Mouse (Mus musculus): ENCODE results near the gene Arf3. TPM values are rescaled to one million over a fixed set of nuclear protein-coding genes. Genes with fewer than 3 reads are reported as not detected.

Arf3 gene
- total and polyA plus RNA-seq, 3 experiments = 37.4 to 239 (median 140) TPM

- no peak for DNase-seq (ENCODE audit: low read depth, low spot score)
- peaks cover 6 to 32% of the 10 kb centered on the region in 2 experiments for H3K4me1 ChIP-seq (ENCODE audit: control insufficient read depth in 1 of 2, insufficient read depth in 2 of 2, low read length in 2 of 2)
- peaks cover 11% of the 10 kb centered on the region for H3K79me2 ChIP-seq (ENCODE audit: control insufficient read depth, insufficient read depth, low read length, poor library complexity)
- no peak for TF ChIP-seq CTCF (IDR thresholded peaks at IDR 0.05 in 2 of 3, conservative IDR thresholded peaks at IDR 0.05 in 1 of 3; ENCODE audit: control insufficient read depth in 1 of 3, insufficient read depth in 1 of 3, low read depth in 2 of 3, low read length in 3 of 3, poor library complexity in 1 of 3, severe bottlenecking in 1 of 3)
- TF ChIP-seq ETS1 (IDR thresholded peaks at IDR 0.05; ENCODE audit: low read depth, low read length) = no peak
- TF ChIP-seq USF2 (IDR thresholded peaks at IDR 0.05; ENCODE audit: borderline replicate concordance in 1 of 2, insufficient read depth in 1 of 2, low read depth in 1 of 2, low read length in 2 of 2) = no peak
- peaks cover 0 to 13% of the 10 kb centered on the region in 2 experiments; a peak in 2 of 4 replicates for H3K36me3 ChIP-seq (ENCODE audit: control insufficient read depth in 1 of 2, insufficient read depth in 2 of 2, low read length in 2 of 2)
- H3K27ac ChIP-seq (ENCODE audit: control insufficient read depth, low read depth, low read length) = no peak overlapping the region
- H3K9me3 ChIP-seq (replicated peaks; ENCODE audit: insufficient read depth, low read length) = no peaks in the 10 kb centered on the region
- H3K4me3 ChIP-seq (ENCODE audit: control insufficient read depth in 1 of 2, insufficient read depth in 1 of 2, low read depth in 2 of 2, low read length in 2 of 2) = no peak overlapping the region
- no peak overlapping the region for H3K9ac ChIP-seq (ENCODE audit: control insufficient read depth, low read depth, low read length, poor library complexity, severe bottlenecking)
- H3K27me3 ChIP-seq (ENCODE audit: control insufficient read depth in 1 of 2, insufficient read depth in 2 of 2, low read length in 2 of 2) = no peaks in the 10 kb centered on the region
Observed at GRCm38 (mm10) chr15:98730790-98731189, 32.2 kb downstream of the Arf3 start.

- TF ChIP-seq SMC3 (IDR thresholded peaks at IDR 0.05; ENCODE audit: low read depth, low read length) (no peak), NELFE (IDR thresholded peaks at IDR 0.05; ENCODE audit: low read depth, low read length) (no peak), USF1 (IDR thresholded peaks at IDR 0.05; ENCODE audit: low read depth, low read length) (no peak), JUND (IDR thresholded peaks at IDR 0.05; ENCODE audit: low read depth, low read length) (no peak), USF2 (IDR thresholded peaks at IDR 0.05; ENCODE audit: borderline replicate concordance in 1 of 2, insufficient read depth in 1 of 2, low read depth in 1 of 2, low read length in 2 of 2) (no peak), UBTF (IDR thresholded peaks at IDR 0.05; ENCODE audit: borderline replicate concordance, insufficient read depth, low read depth, low read length) (no peak), BHLHE40 (IDR thresholded peaks at IDR 0.05; ENCODE audit: borderline replicate concordance, low read depth, low read length) (no peak), MYB (IDR thresholded peaks at IDR 0.05; ENCODE audit: low read depth, low read length) (no peak), CHD1 (IDR thresholded peaks at IDR 0.05; ENCODE audit: low read depth, low read length) (no peak), MAFK (IDR thresholded peaks at IDR 0.05; ENCODE audit: borderline replicate concordance, low read depth, low read length) (no peak), POLR2A (IDR thresholded peaks at IDR 0.05; ENCODE audit: control insufficient read depth in 1 of 2, insufficient read depth in 1 of 2, low read depth in 1 of 2, low read length in 2 of 2, poor library complexity in 1 of 2) (no peak), CTCF (IDR thresholded peaks at IDR 0.05 in 2 of 3, conservative IDR thresholded peaks at IDR 0.05 in 1 of 3; ENCODE audit: control insufficient read depth in 1 of 3, insufficient read depth in 1 of 3, low read depth in 2 of 3, low read length in 3 of 3, poor library complexity in 1 of 3, severe bottlenecking in 1 of 3) (no peak), HCFC1 (IDR thresholded peaks at IDR 0.05; ENCODE audit: low read depth, low read length) (no peak), RAD21 (IDR thresholded peaks at IDR 0.05; ENCODE audit: low read depth, low read length) (no peak), MXI1 (IDR thresholded peaks at IDR 0.05; ENCODE audit: low read depth, low read length) (no peak), MEF2A (IDR thresholded peaks at IDR 0.05; ENCODE audit: extremely low read depth, insufficient replicate concordance, low read depth, low read length, poor library complexity, severe bottlenecking) (no peak), KAT2A (conservative IDR thresholded peaks at IDR 0.05; ENCODE audit: low read depth, low read length) (no peak), EP300 (IDR thresholded peaks at IDR 0.05; ENCODE audit: low read depth in 1 of 2, low read length in 2 of 2) (no peak)
- Histone ChIP-seq H3K4me1 (ENCODE audit: control insufficient read depth in 1 of 2, insufficient read depth in 2 of 2, low read length in 2 of 2) (peaks cover 6 to 32% of the 10 kb centered on the region in 2 experiments), H3K4me3 (ENCODE audit: control insufficient read depth in 1 of 2, insufficient read depth in 1 of 2, low read depth in 2 of 2, low read length in 2 of 2) (no peak overlapping the region), H3K79me2 (ENCODE audit: control insufficient read depth, insufficient read depth, low read length, poor library complexity) (peaks cover 11% of the 10 kb centered on the region), H3K27me3 (ENCODE audit: control insufficient read depth in 1 of 2, insufficient read depth in 2 of 2, low read length in 2 of 2) (no peaks in the 10 kb centered on the region), H3K9ac (ENCODE audit: control insufficient read depth, low read depth, low read length, poor library complexity, severe bottlenecking) (no peak overlapping the region), H3K9me3 (replicated peaks; ENCODE audit: insufficient read depth, low read length) (no peaks in the 10 kb centered on the region), H3K36me3 (ENCODE audit: control insufficient read depth in 1 of 2, insufficient read depth in 2 of 2, low read length in 2 of 2) (peaks cover 0 to 13% of the 10 kb centered on the region in 2 experiments; a peak in 2 of 4 replicates), H3K27ac (ENCODE audit: control insufficient read depth, low read depth, low read length) (no peak overlapping the region)
- DNase-seq (ENCODE audit: low read depth, low spot score) = no peak
Observed at GRCm38 (mm10) chr15:98729791-98730545, 33.0 kb downstream of the Arf3 start.

Measured in MEL (cell line).